Mouse (Mus musculus) cerebellum, postnatal 25 days (tissue): ENCODE data around the gene Ascl3.

Source experiments
- DNase-seq, 2 experiments: peaks; one replicate each; pipeline ENCODE4 v3.0.0; 2021; ENCODE audit warnings: mixed read lengths in 2 of 2

Ascl3 gene

DNA sequence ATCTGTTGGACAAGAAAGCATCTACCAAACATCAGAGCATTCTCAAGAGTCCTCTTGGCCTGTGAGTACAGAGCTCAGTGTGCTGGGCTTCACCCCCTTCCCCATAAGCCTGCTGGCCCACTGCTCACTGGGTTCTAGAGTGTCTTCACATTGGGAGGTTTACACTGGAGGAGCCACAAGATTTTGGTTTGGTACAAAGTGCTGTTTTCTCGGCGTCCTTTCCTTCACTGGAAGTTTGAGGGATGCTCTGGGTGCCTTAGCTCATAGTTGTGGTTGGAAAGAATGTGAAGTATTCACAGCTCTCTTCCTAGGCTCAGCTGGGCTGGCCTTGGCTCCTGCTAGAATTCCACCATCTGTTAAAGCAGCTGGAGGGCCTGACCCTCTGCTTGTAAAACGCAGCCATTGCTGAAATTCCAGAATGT lies 22.6 kb downstream of the Ascl3 start:
- DNase-seq: no peak

DNA sequence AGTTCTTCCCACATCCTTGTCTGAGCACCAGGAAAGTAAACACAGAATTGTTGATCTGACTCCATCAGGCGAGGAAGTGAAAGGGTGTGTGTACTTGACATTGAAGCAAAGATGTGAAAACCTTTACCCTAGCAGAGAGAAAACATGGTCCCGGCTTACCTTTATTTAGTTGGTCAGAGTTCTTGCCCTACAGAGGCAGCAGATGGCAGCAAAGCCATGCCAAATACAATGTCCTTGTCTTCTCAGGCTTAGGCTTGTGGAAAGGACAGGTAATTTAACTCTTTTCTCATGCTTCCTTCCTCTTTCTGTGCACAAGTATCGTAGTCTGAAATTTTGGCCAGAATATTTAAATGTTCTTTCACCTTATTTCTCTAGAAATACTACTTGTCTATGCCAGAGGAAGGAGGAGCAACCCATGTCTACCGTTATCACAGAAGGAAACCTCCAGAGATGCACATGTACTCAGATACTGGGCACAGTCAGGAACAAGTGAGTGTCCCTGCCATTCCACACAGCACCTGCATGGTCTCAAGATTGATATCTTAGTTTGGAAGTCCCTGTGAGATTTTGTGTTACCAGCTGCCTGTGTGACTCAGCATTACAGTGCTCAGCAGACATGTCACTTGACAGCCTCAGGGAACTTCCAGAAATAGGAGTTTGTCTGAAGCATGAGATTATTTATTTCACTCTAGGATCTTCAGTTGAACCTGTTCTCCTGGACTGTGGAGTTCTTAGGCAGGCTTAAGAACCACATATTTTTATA lies 24.3 kb downstream of the Ascl3 start:
- DNase-seq: peak; percentile 75 to 83

DNA sequence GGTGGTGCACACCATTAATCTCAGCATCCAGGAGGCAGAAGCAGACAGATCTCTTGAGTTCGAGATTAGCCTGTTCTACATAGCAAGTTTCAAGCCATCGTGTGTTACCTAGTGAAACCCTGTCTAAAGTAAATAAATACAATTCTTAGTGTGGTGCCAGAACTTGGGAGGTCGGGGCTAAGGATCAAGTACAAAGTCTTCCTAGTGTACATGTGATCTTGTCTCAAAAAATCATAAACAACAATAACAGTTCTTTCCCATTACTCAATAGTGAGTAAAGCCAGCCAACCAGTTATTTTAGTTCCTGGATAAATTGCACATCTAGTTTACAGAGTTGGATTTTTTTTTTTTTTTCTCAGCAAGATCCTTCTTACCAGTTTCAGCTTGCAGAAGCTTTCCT lies 27.1 kb downstream of the Ascl3 start:
- no peak for DNase-seq

DNA sequence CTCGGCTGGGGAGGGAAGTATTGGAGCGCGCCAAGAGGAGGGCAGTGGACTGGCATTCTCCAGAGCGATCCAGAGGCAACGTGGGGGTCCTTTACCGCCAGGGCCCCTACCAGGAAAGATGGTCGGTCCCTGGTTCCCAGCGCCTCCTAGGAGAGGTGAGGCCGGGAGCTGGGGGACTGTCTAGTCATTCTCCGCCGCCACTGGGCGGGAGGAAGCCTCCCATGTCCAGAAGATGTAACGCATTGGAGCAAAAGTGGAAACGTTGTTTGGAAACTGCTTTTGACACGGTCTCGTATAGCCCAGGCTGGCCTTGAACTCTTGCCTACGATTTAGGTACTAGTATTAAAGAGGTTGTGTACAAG lies 27.5 kb downstream of the Ascl3 start:
- no peak for DNase-seq

DNA sequence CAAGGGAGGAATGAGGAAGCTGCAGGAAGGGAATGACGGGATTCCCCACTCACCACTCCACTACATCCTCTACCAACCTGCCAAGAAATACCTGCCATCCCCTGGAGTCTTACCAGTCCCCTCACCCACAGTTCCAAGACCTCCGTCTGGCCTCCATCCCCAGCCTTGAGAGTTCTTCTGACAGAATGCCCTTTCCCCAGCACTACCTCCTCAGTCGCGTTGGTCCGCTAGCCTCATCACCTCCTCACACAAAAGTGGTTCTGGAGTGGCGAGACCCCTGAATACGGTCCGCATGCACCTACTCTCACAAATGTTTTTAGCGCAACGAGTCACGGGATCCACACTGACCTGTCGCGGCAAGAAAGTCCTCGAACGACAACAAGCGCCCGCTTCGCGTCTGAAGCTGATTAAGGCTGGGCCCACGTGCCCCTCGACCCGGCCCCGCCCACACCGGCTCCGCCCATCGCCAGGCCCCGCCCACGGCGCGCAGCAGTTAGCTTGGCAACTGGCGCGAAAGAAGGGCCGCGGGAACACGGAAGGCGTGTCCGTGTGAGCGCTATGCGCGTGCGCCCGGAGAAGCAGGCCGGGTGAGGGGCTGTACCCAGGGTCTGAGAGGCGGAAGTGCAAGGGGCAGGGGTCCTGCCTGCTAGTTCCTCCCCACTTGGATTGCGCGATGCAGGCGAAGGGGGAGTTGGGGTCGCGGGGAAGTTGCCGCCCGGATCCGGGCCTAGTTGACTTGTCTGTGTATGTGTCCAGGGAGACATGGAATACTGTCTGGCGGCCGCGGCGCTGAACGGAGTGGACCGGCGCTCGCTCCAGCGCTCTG lies 28.1 kb downstream of the Ascl3 start, which contains the start of the genes St5 and Akip1:
St5 (minus strand) TSS at position 416 of the 826 bp plus-strand sequence.
Akip1 (plus strand) TSS at position 501 of the 826 bp plus-strand sequence.
- peak; percentile 90 to 95 for DNase-seq

GRCm38 (mm10) chr7:109702721-109703120 lies 28.8 kb downstream of the Ascl3 start:
- DNase-seq: peak in 1 of 2 experiments; percentile 32

DNA sequence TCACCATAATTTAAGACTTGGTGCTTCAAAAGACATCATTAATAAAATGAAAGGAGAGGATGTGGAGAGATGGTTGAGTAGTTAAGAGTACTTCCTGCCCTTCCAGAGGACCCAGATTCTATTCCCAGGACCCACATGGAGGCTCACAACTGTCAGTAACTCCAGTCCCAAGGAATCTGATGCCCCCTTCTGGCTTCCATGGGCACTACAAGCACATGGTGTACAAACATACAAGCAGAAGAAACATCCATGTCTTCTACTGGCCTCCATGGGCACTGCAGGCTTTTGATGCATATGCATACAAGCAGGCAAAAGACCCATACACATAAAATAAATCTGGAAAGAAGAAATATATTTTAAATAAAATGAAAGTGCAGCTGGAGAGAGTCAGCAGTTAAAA lies 31.3 kb downstream of the Ascl3 start:
- no peak for DNase-seq

DNA sequence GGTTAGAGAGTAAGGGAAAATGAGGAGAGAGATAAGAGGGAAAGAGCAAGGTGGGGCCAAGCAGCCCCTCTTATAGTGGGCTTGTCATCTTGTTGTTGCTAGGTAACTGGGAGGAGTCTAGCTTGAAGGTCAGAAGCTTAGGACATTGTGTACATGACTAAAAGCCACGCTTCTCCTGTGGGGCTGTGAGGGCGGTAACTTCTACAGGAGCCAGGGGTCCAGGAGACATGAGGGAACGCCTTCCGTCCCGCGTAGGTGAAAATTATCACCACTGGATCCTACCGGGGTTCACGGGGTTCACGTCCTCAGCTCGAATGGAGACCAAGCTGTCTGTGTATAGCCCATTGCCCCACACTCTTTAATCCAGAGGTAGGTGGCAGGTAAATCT lies 36.2 kb downstream of the Ascl3 start:
- no peak for DNase-seq

DNA sequence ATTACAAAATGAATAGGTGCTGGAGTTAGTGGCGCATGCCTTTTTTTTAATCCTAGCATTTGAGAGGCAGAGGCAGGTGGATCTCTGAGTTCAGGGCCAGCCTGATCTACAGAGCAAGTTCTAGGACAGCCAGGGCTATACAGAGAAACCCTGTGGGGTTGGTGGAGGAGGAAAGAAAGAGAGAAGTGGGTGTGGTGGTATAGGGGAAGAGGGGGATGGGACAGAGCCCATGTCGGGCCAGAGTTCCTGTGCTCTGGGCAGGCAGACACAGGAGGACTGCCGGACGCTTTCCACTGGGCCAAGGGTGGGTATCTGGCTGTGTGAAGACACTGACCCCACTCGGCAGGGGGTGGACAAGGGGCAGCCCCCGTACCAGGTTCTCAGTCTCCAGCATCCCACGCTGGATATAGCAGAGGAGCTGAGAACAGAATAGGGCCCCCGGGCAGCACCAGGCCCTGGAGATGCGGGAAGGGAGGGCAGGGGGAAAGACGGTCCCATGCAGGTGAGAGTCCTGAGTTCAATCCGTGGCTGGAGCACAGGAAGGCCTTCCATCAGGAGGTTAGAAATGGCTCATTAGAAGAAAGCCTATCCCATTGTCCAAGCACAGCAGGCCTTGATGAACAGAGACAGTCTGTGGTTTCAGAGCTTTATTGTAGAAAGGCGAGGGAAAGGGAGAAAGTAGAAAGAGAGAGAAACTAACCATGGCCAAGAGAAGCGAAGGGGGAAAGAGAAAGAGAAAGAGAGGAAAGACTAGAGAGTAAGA lies 36.8 kb downstream of the Ascl3 start:
- no peak for DNase-seq

- no peak for DNase-seq
Observed at GRCm38 (mm10) chr7:109690961-109691360, 40.6 kb downstream of the Ascl3 start.

DNA sequence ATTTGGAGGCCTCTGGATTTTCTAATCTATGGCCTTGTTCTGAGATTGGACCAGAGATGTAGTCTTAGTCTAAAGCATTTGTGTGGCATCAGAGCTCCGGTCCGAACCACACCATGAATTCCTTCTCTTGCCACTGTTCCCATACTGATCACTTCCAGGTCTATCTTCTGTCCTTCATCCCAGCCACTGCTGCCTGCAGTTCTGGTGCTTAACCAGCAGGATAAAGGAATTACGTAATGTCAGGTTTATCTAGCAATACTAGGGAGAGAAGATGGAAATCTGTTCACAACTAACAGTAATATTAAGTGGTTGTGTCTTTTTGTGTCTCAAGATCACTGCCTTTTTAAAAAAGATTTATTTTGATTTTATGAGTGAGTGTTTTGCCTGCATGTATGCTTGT lies 41.4 kb downstream of the Ascl3 start:
- no peak for DNase-seq

- DNase-seq: no peak
Observed at GRCm38 (mm10) chr7:109686585-109687128, 44.9 kb downstream of the Ascl3 start.

DNA sequence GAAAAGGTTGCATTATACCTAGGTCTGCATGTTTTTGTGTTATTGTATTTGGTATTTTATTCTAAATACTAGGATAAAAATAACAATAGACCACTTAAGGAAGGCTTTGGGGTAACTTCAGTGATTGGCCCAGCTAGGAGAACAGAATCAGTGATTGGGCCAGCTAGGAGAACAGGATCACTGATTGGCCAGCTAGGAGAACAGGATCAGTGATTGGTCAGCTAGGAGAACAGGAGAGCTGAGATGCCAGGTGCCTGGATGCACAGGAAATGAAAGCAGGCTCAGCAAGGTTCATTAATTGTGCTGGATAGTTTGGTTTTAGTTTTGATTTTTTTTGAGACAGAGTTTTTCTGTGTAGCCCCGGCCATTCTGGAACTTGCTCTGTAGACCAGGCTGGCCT lies 50.6 kb downstream of the Ascl3 start:
- DNase-seq: no peak

DNA sequence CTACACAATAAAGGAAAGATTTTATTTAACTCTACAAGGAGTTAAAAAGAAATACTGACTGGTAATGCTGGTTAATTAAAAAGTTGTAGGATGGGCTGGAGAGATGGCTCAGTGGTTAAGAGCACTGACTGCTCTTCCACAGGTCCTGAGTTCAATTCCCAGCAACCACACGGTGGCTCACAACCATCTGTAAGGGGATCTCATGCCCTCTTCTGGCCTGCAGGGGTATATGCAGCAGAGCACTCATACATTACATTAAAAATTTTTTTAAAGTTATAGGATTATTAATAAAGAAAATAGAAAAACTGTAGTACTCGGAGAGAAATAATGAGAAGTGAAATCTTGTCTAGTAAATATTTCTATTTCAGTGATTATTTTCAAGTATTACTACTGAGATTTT lies 51.2 kb downstream of the Ascl3 start:
- DNase-seq: no peak
